Mouse (Mus musculus) cerebellum, adult 2 months (tissue): ENCODE measurements around the gene Mrtfa. TPM values are rescaled to one million over a fixed set of nuclear protein-coding genes. Genes with fewer than 3 reads are reported as not detected.
A peak's percentile ranks its signal among the peaks of the same experiment; 100 is the strongest.

Experiments
- DNase-seq, 2 experiments: peaks; one replicate each; pipeline ENCODE4 v3.0.0; 2021
- H3K27ac ChIP-seq: fragments of 200-500 bp; 2 replicates; pipeline ENCODE4 v1.5.1; 2012; ENCODE audit warnings: low read length, control low read depth, inconsistent platforms; ENCODE audit not compliant: insufficient read depth
- H3K27me3 ChIP-seq: fragments of 200-500 bp; 2 replicates; pipeline ENCODE4 v1.6.1; 2012; ENCODE audit warnings: inconsistent platforms, mild to moderate bottlenecking, low read length, moderate library complexity; ENCODE audit not compliant: control insufficient read depth, insufficient read depth
- H3K4me1 ChIP-seq: fragments of 200-500 bp; 2 replicates; pipeline ENCODE4 v1.6.1; 2011; ENCODE audit warnings: low read length; ENCODE audit not compliant: control insufficient read depth, insufficient read depth
- H3K4me3 ChIP-seq: fragments of 200-500 bp; replicated peaks from 2 replicates; pipeline ENCODE3; 2011; ENCODE audit warnings: mild to moderate bottlenecking, low read depth, low read length, control low read depth; ENCODE audit not compliant: insufficient read depth
- CTCF ChIP-seq: fragments of 200-500 bp; IDR thresholded peaks from 2 replicates; pipeline ENCODE4 v1.5.1; 2011; ENCODE audit warnings: low read depth, mild to moderate bottlenecking, control low read depth, low read length, moderate library complexity, borderline replicate concordance; ENCODE audit not compliant: insufficient read depth
- POLR2A ChIP-seq: fragments of 200-500 bp; IDR thresholded peaks from 2 replicates; pipeline ENCODE4 v1.6.1; 2011; ENCODE audit warnings: low read length, control low read depth, borderline replicate concordance; ENCODE audit not compliant: insufficient read depth
- WGBS: fragments of 180-500 bp; shearing (Covaris S2); methylation state at CpG from one replicate; pipeline ENCODE4 v1.1.7; 2018; 5-methylcytosine and 5-hydroxymethylcytosine counted together
- polyA plus RNA-seq: library from polyadenylated mRNA; depleted of rRNA; stranded (reverse); fragments of >200 nt; gene quantifications from 2 replicates; pipeline ENCODE4 v1.2.3, GENCODE M21; 2012

The Mrtfa gene
- polyA plus RNA-seq, 1 experiment: 20.0 TPM

- no peak for TF ChIP-seq POLR2A
- TF ChIP-seq CTCF: no peak
- H3K27ac ChIP-seq: no peak overlapping the region
- no peaks in the 10 kb centered on the region for H3K27me3 ChIP-seq
- no peaks in the 10 kb centered on the region for H3K4me1 ChIP-seq
- 89% methylated on average over 5 of the region's 5 CpGs for WGBS
- no peak for DNase-seq
- H3K4me3 ChIP-seq: no peak overlapping the region
Observed at GRCm38 (mm10) chr15:81128155-81128838, 62.3 kb downstream of the Mrtfa start.

- WGBS: 94% methylated on average over 2 of the region's 2 CpGs
- TF ChIP-seq CTCF: no peak
- TF ChIP-seq POLR2A: no peak
- DNase-seq: no peak
Observed at GRCm38 (mm10) chr15:81124282-81124681, 66.3 kb downstream of the Mrtfa start.

GRCm38 (mm10) chr15:81123122-81123521, 67.4 kb downstream of the Mrtfa start:
- H3K4me1 ChIP-seq: peaks cover 7% of the 10 kb centered on the region; the same call in 1 of the 2 replicates
- TF ChIP-seq POLR2A: no peak
- no peak for TF ChIP-seq CTCF
- no peak overlapping the region for H3K27ac ChIP-seq
- H3K4me3 ChIP-seq: no peak overlapping the region
- WGBS: 74% methylated on average over 5 of the region's 5 CpGs
- no peaks in the 10 kb centered on the region for H3K27me3 ChIP-seq
- no peak for DNase-seq

More at GRCm38 (mm10) chr15:81124282-81124681, 66.3 kb downstream of the Mrtfa start:
- Histone ChIP-seq H3K4me3 (no peak overlapping the region), H3K27ac (no peak overlapping the region), H3K4me1 (peaks cover 4% of the 10 kb centered on the region; the same call in 1 of the 2 replicates), H3K27me3 (no peaks in the 10 kb centered on the region)

GRCm38 (mm10) chr15:81122535-81122934, 68.0 kb downstream of the Mrtfa start:
- TF ChIP-seq POLR2A (no peak), CTCF (no peak)
- no peak for DNase-seq
- peaks cover 9% of the 10 kb centered on the region; the same call in 1 of the 2 replicates for H3K4me1 ChIP-seq
- WGBS: 6% methylated on average over 4 of the region's 4 CpGs
- no peak overlapping the region for H3K4me3 ChIP-seq
- no peaks in the 10 kb centered on the region for H3K27me3 ChIP-seq
- H3K27ac ChIP-seq: no peak overlapping the region

GRCm38 (mm10) chr15:81122078-81122477, 68.5 kb downstream of the Mrtfa start:
- Histone ChIP-seq H3K4me3 (no peak overlapping the region), H3K4me1 (peaks cover 9% of the 10 kb centered on the region; the same call in 1 of the 2 replicates), H3K27me3 (no peaks in the 10 kb centered on the region), H3K27ac (no peak overlapping the region)
- WGBS: 54% methylated on average over 2 of the region's 2 CpGs
- no peak for DNase-seq
- TF ChIP-seq POLR2A (no peak), CTCF (no peak)

- Histone ChIP-seq H3K27ac (no peak overlapping the region), H3K4me3 (no peak overlapping the region), H3K4me1 (peaks cover 9% of the 10 kb centered on the region; the same call in 1 of the 2 replicates), H3K27me3 (no peaks in the 10 kb centered on the region)
- TF ChIP-seq POLR2A (no peak), CTCF (no peak)
- no peak for DNase-seq
- 84% methylated on average over 7 of the region's 7 CpGs for WGBS
Observed at GRCm38 (mm10) chr15:81120946-81121345, 69.6 kb downstream of the Mrtfa start.

- 88% methylated on average over 6 of the region's 6 CpGs for WGBS
- no peak overlapping the region for H3K4me3 ChIP-seq
- TF ChIP-seq POLR2A: no peak
- TF ChIP-seq CTCF: no peak
- H3K27me3 ChIP-seq: no peaks in the 10 kb centered on the region
- H3K4me1 ChIP-seq: peaks cover 9% of the 10 kb centered on the region; the same call in 1 of the 2 replicates
- H3K27ac ChIP-seq: no peak overlapping the region
- no peak for DNase-seq
Observed at GRCm38 (mm10) chr15:81120140-81120539, 70.4 kb downstream of the Mrtfa start.

- WGBS: 18% methylated on average over 4 of the region's 4 CpGs
- peaks cover 9% of the 10 kb centered on the region; the same call in 1 of the 2 replicates for H3K4me1 ChIP-seq
- TF ChIP-seq POLR2A: no peak
- TF ChIP-seq CTCF: no peak
Observed at GRCm38 (mm10) chr15:81118226-81118625, 72.3 kb downstream of the Mrtfa start.

More at GRCm38 (mm10) chr15:81118226-81118625, 72.3 kb downstream of the Mrtfa start:
- Histone ChIP-seq H3K27ac (no peak overlapping the region), H3K4me3 (no peak overlapping the region), H3K27me3 (no peaks in the 10 kb centered on the region)
- DNase-seq: peak in 1 of 2 experiments; percentile 33
